In the genomic region with DNA sequence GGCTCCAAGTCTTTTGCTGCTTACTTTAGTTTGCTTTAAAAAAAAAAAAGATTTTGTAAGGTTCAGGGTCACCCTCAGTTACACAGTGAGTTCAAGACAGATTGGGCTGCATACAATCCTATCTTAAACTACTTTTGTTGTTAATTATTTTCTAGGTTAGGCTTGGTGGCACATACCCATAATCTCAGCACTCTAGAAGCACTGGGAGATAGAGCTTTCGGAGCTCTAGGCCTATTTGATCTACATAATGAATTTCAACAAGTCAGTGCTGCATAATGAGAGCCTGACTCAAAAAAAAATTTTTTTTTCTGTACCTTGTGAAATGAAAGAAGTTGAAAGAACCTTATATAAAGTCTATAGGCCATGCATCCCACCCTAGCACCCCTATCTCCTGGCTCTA, we compare ENCODE assay signal across 17 mouse cellular contexts.
"Had no signal": no experiment of that assay in that cellular context is flagged by ENCODE, and none has a peak within 500 bp of the region (broad histone marks: within the 10 kb centered on the region; RNA-seq: fewer than 3 reads in every experiment).

No protein-coding gene starts in this region.

- H3K4me3 ChIP-seq: midbrain, embryonic 10.5 days; midbrain, embryonic 12.5 days; myocyte; neural tube, embryonic 13.5 days; neural tube, embryonic 15.5 days; stomach, embryonic 15.5 days had no signal

- H3K27me3 ChIP-seq: midbrain, embryonic 12.5 days; neural tube, embryonic 13.5 days; neural tube, embryonic 15.5 days; stomach, embryonic 15.5 days had no signal

- H3K4me2 ChIP-seq: lung, embryonic 14.5 days; midbrain, embryonic 12.5 days; neural tube, embryonic 13.5 days; neural tube, embryonic 15.5 days; stomach, embryonic 15.5 days had no signal

- ATAC-seq: midbrain, embryonic 16.5 days had no signal

- DNase-seq: lung, adult 18-20 months; lung, embryonic 14.5 days; lung, postnatal 10 days; lung, postnatal 4 days; midbrain, embryonic 14.5 days; right cerebral cortex, postnatal 14 days; thymus, adult 2 months; thymus, postnatal 25 days; thymus, postnatal 4 days had no signal

- H3K9ac ChIP-seq: lung, embryonic 14.5 days; midbrain, embryonic 12.5 days; neural tube, embryonic 13.5 days; neural tube, embryonic 15.5 days; stomach, embryonic 15.5 days had no signal

- H3K36me3 ChIP-seq: midbrain, embryonic 12.5 days; neural tube, embryonic 13.5 days; neural tube, embryonic 15.5 days; stomach, embryonic 15.5 days had no signal

- H3K27ac ChIP-seq: midbrain, embryonic 10.5 days; midbrain, embryonic 12.5 days; neural tube, embryonic 13.5 days; neural tube, embryonic 15.5 days; stomach, embryonic 15.5 days; stomach, postnatal 0 days had no signal

- H3K9me3 ChIP-seq: midbrain, embryonic 10.5 days; midbrain, embryonic 12.5 days; neural tube, embryonic 13.5 days; neural tube, embryonic 15.5 days; stomach, embryonic 15.5 days had no signal
